Comparison of ENCODE assay signal across 39 mouse cellular contexts in the genomic region with DNA sequence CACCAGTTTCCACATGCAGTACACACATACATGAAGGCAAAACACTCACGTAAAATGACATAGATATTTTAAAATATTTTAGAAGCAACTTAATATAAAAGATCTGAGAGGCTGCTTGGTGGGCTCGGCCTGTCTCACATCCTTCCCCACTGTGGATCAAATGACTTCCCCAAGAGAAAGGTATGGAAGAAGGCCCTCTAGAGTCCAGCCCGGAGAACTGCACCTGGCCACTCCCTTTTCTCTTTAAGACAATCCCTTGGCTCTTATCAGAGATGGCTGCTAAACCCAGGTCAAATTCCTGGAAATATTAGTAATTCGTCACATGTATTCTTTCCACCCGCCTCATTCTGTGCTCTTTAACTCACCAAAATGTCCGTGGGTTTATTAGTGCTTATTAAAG. TPM values are rescaled to one million over a fixed set of nuclear protein-coding genes. Genes with fewer than 3 reads are reported as not detected.
A peak's percentile ranks its signal among the peaks of the same experiment; 100 is the strongest.
DNase-seq lines count a peak whose midpoint lies in the region; ATAC-seq and TF ChIP-seq lines count a peak whose summit lies in the region.
"Had no signal": no experiment of that assay in that cellular context is flagged by ENCODE, and none has a peak within 500 bp of the region (broad histone marks: within the 10 kb centered on the region; RNA-seq: fewer than 3 reads in every experiment).

No protein-coding gene starts in this region.

- no peak for DNase-seq in lung, embryonic 14.5 days
- no peak for DNase-seq in lung, postnatal 0 days (ENCODE audit: low spot score)
- peak; percentile 68 for DNase-seq in MEL (ENCODE audit: low read depth, low spot score)
- DNase-seq in adrenal gland, postnatal 25 days, result no peak
- no peak for DNase-seq in gastrocnemius, postnatal 36 days
- no peak for DNase-seq in left cerebral cortex, adult 2 months (ENCODE audit: extremely low spot score in 1 of 2, low spot score in 2 of 2)
- DNase-seq: adrenal gland, adult 8-10 months; cerebellum, adult 11-12 months; cerebellum, postnatal 10 days; gastrocnemius, adult 2 months; heart, adult 2 months; heart, postnatal 4 days; kidney, adult 18-20 months; kidney, postnatal 4 days; layer of hippocampus, adult 9-11 months; lung, postnatal 4 days; midbrain, embryonic 14.5 days; spleen, adult 18-20 months; thymus, adult 18-20 months; thymus, postnatal 25 days had no signal

- no peak overlapping the region for H3K4me3 ChIP-seq in lung, embryonic 14.5 days (ENCODE audit: low read depth, low read length)
- no peak overlapping the region for H3K4me3 ChIP-seq in lung, postnatal 0 days (ENCODE audit: low read depth, low read length)
- H3K4me3 ChIP-seq in MEL (ENCODE audit: control insufficient read depth in 1 of 2, insufficient read depth in 1 of 2, low read depth in 2 of 2, low read length in 2 of 2), result no peak overlapping the region
- no peak overlapping the region for H3K4me3 ChIP-seq in left cerebral cortex, adult 2 months
- H3K4me3 ChIP-seq: gastrocnemius, adult 2 months; heart, adult 2 months; liver, embryonic 15.5 days; lung, embryonic 15.5 days had no signal

- H3K27me3 ChIP-seq in lung, embryonic 14.5 days (ENCODE audit: insufficient read depth, low read length), result no peaks in the 10 kb centered on the region
- H3K27me3 ChIP-seq in lung, postnatal 0 days (replicated peaks; ENCODE audit: insufficient read depth, low read length), result no peaks in the 10 kb centered on the region
- H3K27me3 ChIP-seq in MEL (ENCODE audit: control insufficient read depth in 1 of 2, insufficient read depth in 2 of 2, low read length in 2 of 2), result no peaks in the 10 kb centered on the region; a peak in 1 of 4 replicates
- H3K27me3 ChIP-seq: embryonic facial prominence, embryonic 13.5 days; heart, embryonic 12.5 days; hindbrain, embryonic 13.5 days; limb, embryonic 12.5 days; liver, embryonic 15.5 days; lung, embryonic 15.5 days had no signal

- no peak for TF ChIP-seq EP300 in lung, postnatal 0 days (IDR thresholded peaks at IDR 0.05)
- TF ChIP-seq EP300 in MEL (IDR thresholded peaks at IDR 0.05; ENCODE audit: low read depth in 1 of 2, low read length in 2 of 2), result no peak

- H3K9me3 ChIP-seq in lung, embryonic 14.5 days (ENCODE audit: low read depth, low read length), result no peaks in the 10 kb centered on the region
- no peaks in the 10 kb centered on the region for H3K9me3 ChIP-seq in lung, postnatal 0 days (ENCODE audit: low read length)
- no peaks in the 10 kb centered on the region for H3K9me3 ChIP-seq in MEL (replicated peaks; ENCODE audit: insufficient read depth, low read length)
- H3K9me3 ChIP-seq: embryonic facial prominence, embryonic 13.5 days; forebrain, embryonic 10.5 days; heart, embryonic 12.5 days; hindbrain, embryonic 13.5 days; limb, embryonic 12.5 days; liver, embryonic 15.5 days; lung, embryonic 15.5 days had no signal

- TF ChIP-seq RAD21 in MEL (IDR thresholded peaks at IDR 0.05; ENCODE audit: low read depth, low read length), result no peak

- no peak for TF ChIP-seq POLR2A in MEL (IDR thresholded peaks at IDR 0.05; ENCODE audit: control insufficient read depth in 1 of 2, insufficient read depth in 1 of 2, low read depth in 1 of 2, low read length in 2 of 2, poor library complexity in 1 of 2)

- intact Hi-C loops in gastrocnemius, postnatal 36 days (cut with DNase I), result no loop called here
- intact Hi-C loops in left cerebral cortex, adult 2 months (cut with DNase I), result no loop called here

- no peak overlapping the region for H3K9ac ChIP-seq in lung, embryonic 14.5 days
- no peak overlapping the region for H3K9ac ChIP-seq in lung, postnatal 0 days (replicated peaks; ENCODE audit: low read depth)
- H3K9ac ChIP-seq in MEL (ENCODE audit: control insufficient read depth, low read depth, low read length, poor library complexity, severe bottlenecking), result no peak overlapping the region
- H3K9ac ChIP-seq: embryonic facial prominence, embryonic 13.5 days; heart, embryonic 12.5 days; limb, embryonic 12.5 days; liver, embryonic 15.5 days; lung, embryonic 15.5 days had no signal

- no peak overlapping the region for H3K4me2 ChIP-seq in lung, embryonic 14.5 days
- H3K4me2 ChIP-seq in lung, postnatal 0 days (replicated peaks; ENCODE audit: low read depth, low read length), result no peak overlapping the region
- H3K4me2 ChIP-seq: liver, embryonic 15.5 days had no signal

- no peak for ATAC-seq in lung, embryonic 14.5 days (ENCODE audit: insufficient read depth)
- ATAC-seq in lung, postnatal 0 days, result no peak
- ATAC-seq in megakaryocyte progenitor cell, adult 5-6 weeks (replicated peaks; ENCODE audit: poor library complexity), result peak; percentile 35; the same call in 1 of the 2 replicates
- ATAC-seq: CD4-positive, CD25-positive, alpha-beta regulatory T cell, adult 4 months; forebrain, embryonic 16.5 days had no signal

- 0 out of 2 replicates have a peak, but pooled peaks have one; percentile 11 for TF ChIP-seq CTCF in lung, embryonic 14.5 days (IDR thresholded peaks at IDR 0.05; ENCODE audit: low read depth)
- TF ChIP-seq CTCF in lung, postnatal 0 days (IDR thresholded peaks at IDR 0.05), result no peak; the same call in 1 of the 2 replicates
- peak; percentile 49 to 67 (median 49) for TF ChIP-seq CTCF in MEL (IDR thresholded peaks at IDR 0.05 in 2 of 3, conservative IDR thresholded peaks at IDR 0.05 in 1 of 3; ENCODE audit: control insufficient read depth in 1 of 3, insufficient read depth in 1 of 3, low read depth in 2 of 3, low read length in 3 of 3, poor library complexity in 1 of 3, severe bottlenecking in 1 of 3)
- no peak; the same call in none of the 2 replicates for TF ChIP-seq CTCF in left cerebral cortex, adult 2 months (IDR thresholded peaks at IDR 0.05)

- WGBS in lung, embryonic 14.5 days, result 60% methylated on average over 6 of the region's 6 CpGs
- WGBS in lung, postnatal 0 days, result 71% methylated on average over 6 of the region's 6 CpGs

- H3K79me2 ChIP-seq in MEL (ENCODE audit: control insufficient read depth, insufficient read depth, low read length, poor library complexity), result no peaks in the 10 kb centered on the region; the same call in 1 of the 2 replicates

- H3K4me1 ChIP-seq in lung, embryonic 14.5 days (ENCODE audit: insufficient read depth), result 0 out of 2 replicates have a peak, but pooled peaks cover 10% of the 10 kb centered on the region
- H3K4me1 ChIP-seq in lung, postnatal 0 days (ENCODE audit: insufficient read depth, low read depth, low read length), result no peaks in the 10 kb centered on the region; the same call in 1 of the 2 replicates
- H3K4me1 ChIP-seq in MEL (ENCODE audit: control insufficient read depth in 1 of 2, insufficient read depth in 2 of 2, low read length in 2 of 2), result peaks cover 5 to 17% of the 10 kb centered on the region in 2 experiments

- H3K27ac ChIP-seq in lung, embryonic 14.5 days (ENCODE audit: low read depth), result no peak overlapping the region
- H3K27ac ChIP-seq in lung, postnatal 0 days (ENCODE audit: low read length), result no peak overlapping the region
- no peak overlapping the region for H3K27ac ChIP-seq in MEL (ENCODE audit: control insufficient read depth, low read depth, low read length)
- no peak overlapping the region for H3K27ac ChIP-seq in left cerebral cortex, adult 2 months
- H3K27ac ChIP-seq: embryonic facial prominence, embryonic 13.5 days; gastrocnemius, adult 2 months; heart, adult 2 months; hindbrain, embryonic 13.5 days; kidney, postnatal 0 days; limb, embryonic 12.5 days; liver, embryonic 15.5 days; lung, embryonic 15.5 days had no signal

- no peaks in the 10 kb centered on the region for H3K36me3 ChIP-seq in lung, embryonic 14.5 days (ENCODE audit: insufficient read depth)
- H3K36me3 ChIP-seq in lung, postnatal 0 days (ENCODE audit: insufficient read depth, low read length), result no peaks in the 10 kb centered on the region
- H3K36me3 ChIP-seq in MEL (ENCODE audit: control insufficient read depth in 1 of 2, insufficient read depth in 2 of 2, low read length in 2 of 2), result peaks cover 0 to 12% of the 10 kb centered on the region in 2 experiments; a peak in 2 of 4 replicates
- H3K36me3 ChIP-seq: embryonic facial prominence, embryonic 13.5 days; forebrain, embryonic 10.5 days; heart, embryonic 12.5 days; hindbrain, embryonic 13.5 days; limb, embryonic 12.5 days; liver, embryonic 15.5 days; lung, embryonic 15.5 days had no signal

RNA-seq across cellular contexts. Expression of a gene that starts 0.9 kb away (rescaled TPM):
- polyA plus RNA-seq in lung, embryonic 14.5 days (2014; fragmentation: Nextera tagmentation; extraction: Ambion mirVana), result 0.60 and 0.70 TPM in 2 replicates
- 0.23 and 0.60 TPM in 2 replicates for polyA plus RNA-seq in lung, postnatal 0 days (2015; fragmentation: Nextera tagmentation; extraction: Ambion mirVana)
- total RNA-seq in MEL (2012; rRNA removed), result 0.58 and 0.65 TPM in 2 replicates
- 1 to 10 TPM in 1 of 2 experiments, not detected in 1; 4.9 TPM for polyA plus RNA-seq in MEL (2012; ENCODE audit: insufficient read depth in 1 of 2, insufficient read length in 2 of 2, low read depth in 1 of 2, low replicate concordance in 2 of 2, missing spikeins in 1 of 2)
- not detected in 2 replicates for total RNA-seq in megakaryocyte progenitor cell, adult 5-6 weeks (2015)
- total RNA-seq in megakaryocyte progenitor cell, adult 5-6 weeks (2017), result not detected in 2 replicates
- total RNA-seq in adrenal gland, postnatal 25 days (2021), result 2.3 and 3.6 TPM in 2 replicates
- under 1 TPM in 1 of 2 experiments, not detected in 1; 0.10 TPM for total RNA-seq in gastrocnemius, postnatal 36 days (2021)
- 1 to 10 TPM; 4.5 to 4.7 TPM for total RNA-seq in left cerebral cortex, adult 2 months (2021)
- total RNA-seq: common myeloid progenitor, adult 5-6 weeks; gastrocnemius, adult 2 months had no signal
- polyA plus RNA-seq: CD4-positive, CD25-positive, alpha-beta regulatory T cell, adult 4 months had no signal

RNA-seq across cellular contexts. Expression of a gene that starts 30.6 kb away (rescaled TPM):
- not detected in 2 replicates for polyA plus RNA-seq in lung, embryonic 14.5 days (2014; fragmentation: Nextera tagmentation; extraction: Ambion mirVana)
- not detected in 2 replicates for polyA plus RNA-seq in lung, postnatal 0 days (2015; fragmentation: Nextera tagmentation; extraction: Ambion mirVana)
- not detected in 2 replicates for total RNA-seq in MEL (2012; rRNA removed)
- under 1 TPM in 1 of 2 experiments, not detected in 1; 0.06 TPM for polyA plus RNA-seq in MEL (2012; ENCODE audit: insufficient read depth in 1 of 2, insufficient read length in 2 of 2, low read depth in 1 of 2, low replicate concordance in 2 of 2, missing spikeins in 1 of 2)
- 0.25 TPM in 1 of 2 replicates, not detected in the other for total RNA-seq in megakaryocyte progenitor cell, adult 5-6 weeks (2015)
- total RNA-seq in megakaryocyte progenitor cell, adult 5-6 weeks (2017), result not detected in 2 replicates
- total RNA-seq in adrenal gland, postnatal 25 days (2021), result not detected in 2 replicates
- total RNA-seq in gastrocnemius, postnatal 36 days (2021), result not detected
- total RNA-seq in left cerebral cortex, adult 2 months (2021), result not detected
- total RNA-seq: adrenal gland, adult 8-10 months; common myeloid progenitor, adult 5-6 weeks; gastrocnemius, adult 2 months; gastrocnemius, postnatal 4 days; heart, adult 2 months; heart, postnatal 4 days; left cerebral cortex, adult 18-20 months; left cerebral cortex, postnatal 25 days; liver, adult 2 months; monocyte, adult 5-6 weeks had no signal
- polyA plus RNA-seq: CD4-positive, CD25-positive, alpha-beta regulatory T cell, adult 4 months; embryonic facial prominence, embryonic 13.5 days; forebrain, embryonic 10.5 days; forebrain, embryonic 16.5 days; heart, adult 2 months; heart, embryonic 12.5 days; heart, postnatal 0 days; hindbrain, embryonic 13.5 days; kidney, postnatal 0 days; limb, embryonic 12.5 days; liver, adult 2 months; lung, embryonic 15.5 days; midbrain, embryonic 14.5 days; neural tube, embryonic 14.5 days had no signal

RNA-seq across cellular contexts. Expression of a gene that starts 31.0 kb away (rescaled TPM):
- 1.4 and 1.5 TPM in 2 replicates for polyA plus RNA-seq in lung, embryonic 14.5 days (2014; fragmentation: Nextera tagmentation; extraction: Ambion mirVana)
- polyA plus RNA-seq in lung, postnatal 0 days (2015; fragmentation: Nextera tagmentation; extraction: Ambion mirVana), result 1.6 TPM in 2 replicates
- total RNA-seq in MEL (2012; rRNA removed), result 0.19 and 0.20 TPM in 2 replicates
- under 1 TPM in 1 of 2 experiments, not detected in 1; 0.88 TPM for polyA plus RNA-seq in MEL (2012; ENCODE audit: insufficient read depth in 1 of 2, insufficient read length in 2 of 2, low read depth in 1 of 2, low replicate concordance in 2 of 2, missing spikeins in 1 of 2)
- 0.89 and 1.6 TPM in 2 replicates for total RNA-seq in megakaryocyte progenitor cell, adult 5-6 weeks (2015)
- 1.7 and 1.9 TPM in 2 replicates for total RNA-seq in megakaryocyte progenitor cell, adult 5-6 weeks (2017)
- 1.1 and 1.7 TPM in 2 replicates for total RNA-seq in adrenal gland, postnatal 25 days (2021)
- 10 to 100 TPM; 32.5 to 36.5 TPM for total RNA-seq in gastrocnemius, postnatal 36 days (2021)
- total RNA-seq in left cerebral cortex, adult 2 months (2021), result 1 to 10 TPM; 1.5 TPM

Comparison
In these comparisons a context has a peak if more than half of its experiments do, and no peak if none do; other contexts are left out.
1. CTCF ChIP-seq: peak in lung, embryonic 14.5 days (single experiment) and MEL (3 of 3); none in lung, postnatal 0 days (single experiment) and left cerebral cortex, adult 2 months (single experiment).
2. RNA of a gene that starts 31.0 kb away (total RNA-seq): 32.5 to 36.5 TPM in gastrocnemius, postnatal 36 days; 0.89 to 1.9 TPM in megakaryocyte progenitor cell, adult 5-6 weeks, 1.1 to 1.7 TPM in adrenal gland, postnatal 25 days, 1.5 TPM in left cerebral cortex, adult 2 months and 0.19 to 0.20 TPM in MEL; every median in the first group is over 10 times any median in the second.